Mouse (Mus musculus) liver, adult 2 months (tissue): ENCODE results near the gene Cux1.

Experiments used
- CTCF ChIP-seq: fragments of 200-500 bp; IDR thresholded peaks from 2 replicates; pipeline ENCODE4 v1.5.1; 2011; ENCODE audit warnings: low read depth, low read length, control low read depth
- POLR2A ChIP-seq: fragments of 200-500 bp; IDR thresholded peaks from 2 replicates; pipeline ENCODE4 v1.6.1; 2011; ENCODE audit warnings: low read length, control low read depth; ENCODE audit not compliant: insufficient read depth; ENCODE audit errors: extremely low read depth

DNA sequence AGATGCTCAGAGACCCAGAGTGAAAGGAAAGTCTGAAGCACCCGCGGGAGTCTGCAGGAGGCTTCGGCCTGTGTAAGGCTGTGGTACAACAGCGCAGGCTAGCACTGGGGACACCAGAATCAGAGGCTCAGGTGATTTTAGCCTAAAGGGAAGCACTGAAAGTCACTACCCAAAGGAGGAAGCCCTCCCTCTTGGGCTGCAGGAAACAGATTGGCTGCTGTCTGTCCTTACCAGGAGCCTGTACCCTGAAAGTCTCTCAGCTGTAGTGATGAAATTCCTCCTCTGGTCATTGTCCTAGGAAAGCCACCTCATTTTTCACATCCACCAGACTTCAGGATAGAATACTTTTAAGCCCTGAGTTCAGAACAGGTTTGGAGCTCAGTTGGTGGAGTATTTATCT lies 30.5 kb downstream of the Cux1 start:
- TF ChIP-seq CTCF: no peak
- no peak for TF ChIP-seq POLR2A
